Mouse (Mus musculus): ENCODE measurements at regions not wholly inside any gene's neighbourhood (a gene's known extent, or its start where the extent isn't known, plus 50 kb on each side); places are given as distances from the start of the nearest gene placed in this dataset.

DNA sequence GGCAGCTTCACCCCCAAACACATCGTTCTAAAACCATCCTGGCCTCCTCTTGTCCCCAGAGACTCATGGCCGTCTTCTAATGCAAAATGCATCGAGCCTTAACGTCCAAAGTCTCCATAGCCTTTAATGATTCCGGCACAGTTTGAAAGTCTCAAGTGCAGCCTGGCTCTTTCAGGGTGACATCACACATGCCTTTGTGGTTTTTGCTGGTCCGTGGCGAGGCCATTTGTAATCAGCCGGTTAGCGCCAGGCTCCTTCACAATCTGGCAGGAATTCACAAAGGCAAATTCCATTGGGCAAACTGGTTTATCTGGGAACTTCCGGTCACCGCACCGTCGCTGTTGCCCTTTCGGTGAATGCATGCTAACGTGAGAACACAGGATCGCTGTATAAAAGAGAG lies 75.4 kb upstream of the Runx3 start:
- Histone ChIP-seq H3K9ac (ENCODE audit: insufficient read depth, low read depth, low read length, poor library complexity, severe bottlenecking) (no peak overlapping the region), H3K36me3 (ENCODE audit: control insufficient read depth, insufficient read depth, low read length, poor library complexity, severe bottlenecking) (no peaks in the 10 kb centered on the region), H3K4me1 (ENCODE audit: control insufficient read depth in 2 of 2, insufficient read depth in 2 of 2, low read length in 2 of 2, poor library complexity in 1 of 2) (peaks cover 7% of the 10 kb centered on the region in 2 experiments; a peak in 3 of 4 replicates), H3K4me3 (ENCODE audit: insufficient read depth in 1 of 2, low read depth in 1 of 2, low read length in 2 of 2, poor library complexity in 1 of 2, severe bottlenecking in 1 of 2) (no peak overlapping the region), H3K27ac (ENCODE audit: insufficient read depth, low read depth, low read length, poor library complexity, severe bottlenecking) (no peak overlapping the region), H3K9me3 (ENCODE audit: control insufficient read depth, insufficient read depth, low read depth, low read length) (no peaks in the 10 kb centered on the region)
- no peak for TF ChIP-seq HCFC1 (IDR thresholded peaks at IDR 0.05; ENCODE audit: borderline replicate concordance, insufficient read depth, low read length)
- no peak for TF ChIP-seq CHD2 (IDR thresholded peaks at IDR 0.05; ENCODE audit: low read depth, low read length)
- TF ChIP-seq ZNF384 (IDR thresholded peaks at IDR 0.05; ENCODE audit: low read depth, low read length) = no peak
- no peak for TF ChIP-seq MAFK (IDR thresholded peaks at IDR 0.05; ENCODE audit: insufficient read depth, low read depth, low read length)
- no peak for TF ChIP-seq ZC3H11A (IDR thresholded peaks at IDR 0.05; ENCODE audit: borderline replicate concordance, low read depth, low read length)
- in situ Hi-C loops (cut with MboI; ENCODE audit: low sequenced_read_pairs in 2 of 2, unreplicated experiment in 2 of 2) = no loop called here
- DNase-seq (ENCODE audit: low read depth, low spot score) = no peak

DNA sequence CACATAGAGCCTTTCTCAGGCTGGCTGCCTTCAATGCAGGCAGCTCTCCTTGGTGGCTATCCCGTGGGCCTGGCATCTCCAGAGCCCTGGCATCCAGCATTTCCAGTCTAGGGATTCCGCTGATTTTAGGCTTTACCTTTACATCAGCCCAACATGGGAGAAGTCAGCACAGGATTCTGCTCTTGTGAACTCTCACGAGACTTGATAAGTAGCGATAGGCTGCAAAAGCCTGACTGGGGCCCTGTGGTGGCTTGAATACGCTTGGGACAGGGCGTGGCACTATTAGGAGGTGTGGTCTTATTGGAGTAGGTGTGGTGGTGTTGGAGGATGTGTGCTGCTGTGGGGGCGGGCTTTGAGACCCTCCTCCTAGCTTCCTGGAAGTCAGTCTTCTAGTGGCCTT lies 73.8 kb upstream of the Runx3 start:
- DNase-seq (ENCODE audit: low read depth, low spot score) = no peak
- TF ChIP-seq HCFC1 (IDR thresholded peaks at IDR 0.05; ENCODE audit: borderline replicate concordance, insufficient read depth, low read length) (no peak), ZC3H11A (IDR thresholded peaks at IDR 0.05; ENCODE audit: borderline replicate concordance, low read depth, low read length) (no peak), CHD2 (IDR thresholded peaks at IDR 0.05; ENCODE audit: low read depth, low read length) (no peak), MAFK (IDR thresholded peaks at IDR 0.05; ENCODE audit: insufficient read depth, low read depth, low read length) (no peak), ZNF384 (IDR thresholded peaks at IDR 0.05; ENCODE audit: low read depth, low read length) (no peak)
- H3K4me3 ChIP-seq (ENCODE audit: insufficient read depth in 1 of 2, low read depth in 1 of 2, low read length in 2 of 2, poor library complexity in 1 of 2, severe bottlenecking in 1 of 2) = peak overlapping the region in 1 of 2 experiments; percentile 2; a peak in 1 of 4 replicates
- in situ Hi-C loops (cut with MboI; ENCODE audit: low sequenced_read_pairs in 2 of 2, unreplicated experiment in 2 of 2) = no loop called here
- H3K9me3 ChIP-seq (ENCODE audit: control insufficient read depth, insufficient read depth, low read depth, low read length) = no peaks in the 10 kb centered on the region
- no peaks in the 10 kb centered on the region for H3K36me3 ChIP-seq (ENCODE audit: control insufficient read depth, insufficient read depth, low read length, poor library complexity, severe bottlenecking)
- H3K27ac ChIP-seq (ENCODE audit: insufficient read depth, low read depth, low read length, poor library complexity, severe bottlenecking) = no peak overlapping the region
- peaks cover 7 to 8% of the 10 kb centered on the region in 2 experiments for H3K4me1 ChIP-seq (ENCODE audit: control insufficient read depth in 2 of 2, insufficient read depth in 2 of 2, low read length in 2 of 2, poor library complexity in 1 of 2)
- H3K9ac ChIP-seq (ENCODE audit: insufficient read depth, low read depth, low read length, poor library complexity, severe bottlenecking) = no peak overlapping the region

DNA sequence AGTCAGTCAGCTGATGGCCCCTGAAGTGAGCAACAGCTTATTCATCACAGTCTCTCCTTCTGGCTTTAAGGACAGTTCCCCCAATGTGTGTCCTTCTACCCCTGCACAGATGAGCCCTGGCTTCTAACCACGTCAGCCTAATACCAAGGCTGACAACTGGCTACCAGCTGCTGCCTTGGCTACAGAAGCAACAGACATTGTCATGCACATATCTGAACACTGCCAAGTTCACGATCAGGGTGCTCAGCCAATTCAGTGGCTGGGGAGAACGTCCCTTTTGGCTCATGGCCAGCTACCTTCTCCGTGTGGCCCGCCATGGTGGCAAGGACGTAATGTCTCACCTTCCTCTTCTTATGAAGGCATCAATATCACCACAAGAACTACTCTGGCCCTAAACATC lies 73.2 kb upstream of the Runx3 start:
- Histone ChIP-seq H3K4me1 (ENCODE audit: control insufficient read depth in 2 of 2, insufficient read depth in 2 of 2, low read length in 2 of 2, poor library complexity in 1 of 2) (peaks cover 7% of the 10 kb centered on the region in 2 experiments), H3K4me3 (ENCODE audit: insufficient read depth in 1 of 2, low read depth in 1 of 2, low read length in 2 of 2, poor library complexity in 1 of 2, severe bottlenecking in 1 of 2) (no peak overlapping the region; a peak in 1 of 4 replicates), H3K9ac (ENCODE audit: insufficient read depth, low read depth, low read length, poor library complexity, severe bottlenecking) (no peak overlapping the region), H3K36me3 (ENCODE audit: control insufficient read depth, insufficient read depth, low read length, poor library complexity, severe bottlenecking) (no peaks in the 10 kb centered on the region), H3K9me3 (ENCODE audit: control insufficient read depth, insufficient read depth, low read depth, low read length) (no peaks in the 10 kb centered on the region), H3K27ac (ENCODE audit: insufficient read depth, low read depth, low read length, poor library complexity, severe bottlenecking) (no peak overlapping the region)
- no peak for DNase-seq (ENCODE audit: low read depth, low spot score)
- TF ChIP-seq HCFC1 (IDR thresholded peaks at IDR 0.05; ENCODE audit: borderline replicate concordance, insufficient read depth, low read length) = no peak
- TF ChIP-seq MAFK (IDR thresholded peaks at IDR 0.05; ENCODE audit: insufficient read depth, low read depth, low read length) = no peak
- TF ChIP-seq ZC3H11A (IDR thresholded peaks at IDR 0.05; ENCODE audit: borderline replicate concordance, low read depth, low read length) = no peak
- TF ChIP-seq CHD2 (IDR thresholded peaks at IDR 0.05; ENCODE audit: low read depth, low read length) = no peak
- no peak for TF ChIP-seq ZNF384 (IDR thresholded peaks at IDR 0.05; ENCODE audit: low read depth, low read length)
- in situ Hi-C loops (cut with MboI; ENCODE audit: low sequenced_read_pairs in 2 of 2, unreplicated experiment in 2 of 2) = no loop called here

DNA sequence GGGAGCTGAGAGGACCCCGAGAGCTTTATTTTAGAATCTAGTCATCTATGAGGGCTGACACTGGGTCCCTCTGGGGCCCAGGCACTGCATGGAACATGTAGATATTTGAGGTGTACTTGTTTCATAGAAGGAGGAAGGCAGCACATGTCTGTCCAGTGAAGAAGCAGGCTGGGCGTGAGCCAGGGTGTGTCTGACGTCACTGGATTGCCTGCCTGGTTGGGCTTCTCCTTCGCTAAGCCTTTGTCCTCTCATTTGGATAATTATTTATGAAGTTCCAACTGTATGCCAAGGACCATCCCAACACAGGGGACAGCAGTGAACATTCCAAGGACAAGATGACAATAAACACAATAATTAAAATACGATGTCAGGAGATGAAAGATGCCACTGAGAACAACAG lies 72.7 kb upstream of the Runx3 start:
- H3K27ac ChIP-seq (ENCODE audit: insufficient read depth, low read depth, low read length, poor library complexity, severe bottlenecking) = no peak overlapping the region
- no peaks in the 10 kb centered on the region for H3K36me3 ChIP-seq (ENCODE audit: control insufficient read depth, insufficient read depth, low read length, poor library complexity, severe bottlenecking)
- no peaks in the 10 kb centered on the region for H3K9me3 ChIP-seq (ENCODE audit: control insufficient read depth, insufficient read depth, low read depth, low read length)
- no peak for TF ChIP-seq ZC3H11A (IDR thresholded peaks at IDR 0.05; ENCODE audit: borderline replicate concordance, low read depth, low read length)
- no peak for TF ChIP-seq HCFC1 (IDR thresholded peaks at IDR 0.05; ENCODE audit: borderline replicate concordance, insufficient read depth, low read length)
- TF ChIP-seq ZNF384 (IDR thresholded peaks at IDR 0.05; ENCODE audit: low read depth, low read length) = no peak
- TF ChIP-seq MAFK (IDR thresholded peaks at IDR 0.05; ENCODE audit: insufficient read depth, low read depth, low read length) = no peak
- no peak for TF ChIP-seq CHD2 (IDR thresholded peaks at IDR 0.05; ENCODE audit: low read depth, low read length)
- peaks cover 7% of the 10 kb centered on the region in 2 experiments for H3K4me1 ChIP-seq (ENCODE audit: control insufficient read depth in 2 of 2, insufficient read depth in 2 of 2, low read length in 2 of 2, poor library complexity in 1 of 2)
- no peak for DNase-seq (ENCODE audit: low read depth, low spot score)
- no peak overlapping the region for H3K9ac ChIP-seq (ENCODE audit: insufficient read depth, low read depth, low read length, poor library complexity, severe bottlenecking)
- no peak overlapping the region for H3K4me3 ChIP-seq (ENCODE audit: insufficient read depth in 1 of 2, low read depth in 1 of 2, low read length in 2 of 2, poor library complexity in 1 of 2, severe bottlenecking in 1 of 2)
- in situ Hi-C loops (cut with MboI; ENCODE audit: low sequenced_read_pairs in 2 of 2, unreplicated experiment in 2 of 2) = no loop called here

DNA sequence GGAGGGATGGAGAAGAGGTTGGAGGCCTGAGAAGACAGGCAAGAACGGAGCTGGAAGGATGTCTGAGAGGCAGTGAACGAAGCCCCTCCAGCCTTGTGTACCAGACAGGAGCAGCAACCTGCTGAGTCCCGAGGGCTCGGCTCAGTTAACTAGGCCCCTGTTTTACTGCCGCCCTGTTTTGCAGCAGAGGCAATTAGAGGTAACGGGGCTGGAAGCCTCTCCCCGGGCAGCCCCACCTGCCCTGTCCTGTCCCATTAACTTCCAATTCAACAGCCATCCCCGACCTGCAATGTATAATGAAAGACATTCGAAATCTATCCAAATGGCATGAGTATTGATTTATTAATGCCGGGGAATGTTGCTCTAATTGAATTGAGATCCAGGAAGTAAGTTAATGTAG lies 70.5 kb upstream of the Runx3 start:
- in situ Hi-C loops (cut with MboI; ENCODE audit: low sequenced_read_pairs in 2 of 2, unreplicated experiment in 2 of 2) = no loop called here

More for the DNA sequence above, 70.5 kb upstream of the Runx3 start:
- DNase-seq (ENCODE audit: low read depth, low spot score) = no peak
- H3K4me3 ChIP-seq (ENCODE audit: insufficient read depth in 1 of 2, low read depth in 1 of 2, low read length in 2 of 2, poor library complexity in 1 of 2, severe bottlenecking in 1 of 2) = no peak overlapping the region
- peaks cover 2 to 9% of the 10 kb centered on the region in 2 experiments; a peak in 3 of 4 replicates for H3K4me1 ChIP-seq (ENCODE audit: control insufficient read depth in 2 of 2, insufficient read depth in 2 of 2, low read length in 2 of 2, poor library complexity in 1 of 2)
- no peaks in the 10 kb centered on the region for H3K36me3 ChIP-seq (ENCODE audit: control insufficient read depth, insufficient read depth, low read length, poor library complexity, severe bottlenecking)
- H3K9ac ChIP-seq (ENCODE audit: insufficient read depth, low read depth, low read length, poor library complexity, severe bottlenecking) = no peak overlapping the region
- no peaks in the 10 kb centered on the region for H3K9me3 ChIP-seq (ENCODE audit: control insufficient read depth, insufficient read depth, low read depth, low read length)
- TF ChIP-seq ZC3H11A (IDR thresholded peaks at IDR 0.05; ENCODE audit: borderline replicate concordance, low read depth, low read length) (no peak), CHD2 (IDR thresholded peaks at IDR 0.05; ENCODE audit: low read depth, low read length) (no peak), ZNF384 (IDR thresholded peaks at IDR 0.05; ENCODE audit: low read depth, low read length) (no peak), HCFC1 (IDR thresholded peaks at IDR 0.05; ENCODE audit: borderline replicate concordance, insufficient read depth, low read length) (no peak), MAFK (IDR thresholded peaks at IDR 0.05; ENCODE audit: insufficient read depth, low read depth, low read length) (no peak)
- H3K27ac ChIP-seq (ENCODE audit: insufficient read depth, low read depth, low read length, poor library complexity, severe bottlenecking) = no peak overlapping the region

Measured in ES-E14 (cell line).